Comparison of ENCODE assay signal across 8 mouse cellular contexts in genomic region chr1:135607019-135607418, GRCm38 (mm10). TPM values are rescaled to one million over a fixed set of nuclear protein-coding genes. Genes with fewer than 3 reads are reported as not detected.
DNase-seq lines count a peak whose midpoint lies in the region; ATAC-seq lines count a peak whose summit lies in the region.

TSS of gene Nav1 (minus strand) at chr1:135607295.

- no peak within 1 kb of the TSS for H3K27ac ChIP-seq in heart, embryonic 10.5 days

- no peak within 1 kb of the TSS for H3K4me3 ChIP-seq in heart, embryonic 10.5 days

- ATAC-seq in monocyte, adult 5-6 weeks (replicated peaks; ENCODE audit: insufficient number of reproducible peaks, low FRiP score, low TSS enrichment, poor library complexity, severe bottlenecking) = no peak

- no peaks in the 10 kb centered on the region for H3K27me3 ChIP-seq in heart, embryonic 10.5 days (ENCODE audit: insufficient read depth, poor library complexity, severe bottlenecking)

- H3K9me3 ChIP-seq in heart, embryonic 10.5 days = no peaks in the 10 kb centered on the region

- H3K4me1 ChIP-seq in heart, embryonic 10.5 days = peaks cover 20% of the 10 kb centered on the region

- H3K36me3 ChIP-seq in heart, embryonic 10.5 days = peaks cover 15% of the 10 kb centered on the region

- DNase-seq in gastrocnemius, postnatal 14 days = no peak
- DNase-seq in gastrocnemius, adult 8-10 months (ENCODE audit: low spot score in 2 of 2) = no peak
- DNase-seq in adrenal gland, adult 2 months = no peak
- DNase-seq in heart, embryonic 10.5 days (ENCODE audit: low spot score) = no peak
- no peak for DNase-seq in left cerebral cortex, postnatal 25 days (ENCODE audit: low spot score in 2 of 2)
- no peak for DNase-seq in ovary, postnatal 14 days (ENCODE audit: low spot score)
- DNase-seq in T-cell, adult 2 months (ENCODE audit: low spot score) = no peak

- WGBS in heart, embryonic 10.5 days = 53% methylated on average over 7 of the region's 7 CpGs

- intact Hi-C loops in gastrocnemius, postnatal 14 days (cut with DNase I; ENCODE audit: low total_unique reads) = no loop called here
- intact Hi-C loops in left cerebral cortex, postnatal 25 days (cut with DNase I) = no loop called here

RNA-seq across cellular contexts. Expression of gene Nav1, which starts in this region (rescaled TPM):
- total RNA-seq in gastrocnemius, postnatal 14 days (2021) = 10 to 100 TPM; 13.6 to 15.6 TPM
- 1 to 10 TPM; 4.3 to 8.4 (median 6.8) TPM for total RNA-seq in gastrocnemius, adult 8-10 months (2022)
- 10 to 100 TPM; 13.0 to 17.2 TPM for total RNA-seq in adrenal gland, adult 2 months (2021)
- 6.1 and 7.2 TPM in 2 replicates for polyA plus RNA-seq in adrenal gland, adult 2 months (2012; rRNA removed)
- polyA plus RNA-seq in heart, embryonic 10.5 days (2016; fragmentation: Nextera tagmentation; extraction: Ambion mirVana) = 26.5 and 33.0 TPM in 2 replicates
- 10 to 100 TPM; 70.1 to 71.4 TPM for total RNA-seq in left cerebral cortex, postnatal 25 days (2021)
- total RNA-seq in monocyte, adult 5-6 weeks (2017) = 7.2 to 18.3 TPM (median 8.5 TPM) in 3 replicates
